Mouse (Mus musculus) ES-CJ7 (cell line): ENCODE measurements around the gene Cmip.

Source experiments
- DNase-seq: peaks from one replicate; pipeline ENCODE4 v3.0.0; 2011; ENCODE audit warnings: low read depth, low spot score

Gene Cmip

GRCm38 (mm10) chr8:117347556-117347955, 90.7 kb downstream of the Cmip start:
- DNase-seq: no peak

- DNase-seq: no peak
These were observed 92.0 kb downstream of the Cmip start for GRCm38 (mm10) chr8:117348718-117349394.

- no peak for DNase-seq
These were observed 92.7 kb downstream of the Cmip start for GRCm38 (mm10) chr8:117349541-117349940.

- DNase-seq: no peak
These were observed 95.2 kb downstream of the Cmip start for GRCm38 (mm10) chr8:117352098-117352497.

- no peak for DNase-seq
These were observed 98.4 kb downstream of the Cmip start for GRCm38 (mm10) chr8:117355111-117355831.

- DNase-seq: no peak
These were observed 99.3 kb downstream of the Cmip start for GRCm38 (mm10) chr8:117356109-117356672.

- DNase-seq: no peak
These were observed 100.9 kb downstream of the Cmip start for GRCm38 (mm10) chr8:117357491-117358467.

GRCm38 (mm10) chr8:117360172-117360930, 103.5 kb downstream of the Cmip start:
- DNase-seq: no peak

- DNase-seq: no peak
These were observed 105.0 kb downstream of the Cmip start for GRCm38 (mm10) chr8:117361595-117362437.

- no peak for DNase-seq
These were observed 105.5 kb downstream of the Cmip start for GRCm38 (mm10) chr8:117362438-117362726.

- DNase-seq: no peak
These were observed 106.4 kb downstream of the Cmip start for GRCm38 (mm10) chr8:117363291-117363690.

GRCm38 (mm10) chr8:117364374-117365160, 107.7 kb downstream of the Cmip start:
- DNase-seq: no peak

- DNase-seq: no peak
These were observed 109.6 kb downstream of the Cmip start for GRCm38 (mm10) chr8:117366475-117366874.

- DNase-seq: no peak
These were observed 110.6 kb downstream of the Cmip start for GRCm38 (mm10) chr8:117367441-117367840.

GRCm38 (mm10) chr8:117368781-117369180, 111.9 kb downstream of the Cmip start:
- DNase-seq: no peak

- DNase-seq: peak; percentile 80
These were observed 113.1 kb downstream of the Cmip start for GRCm38 (mm10) chr8:117370009-117370408.

- no peak for DNase-seq
These were observed 114.3 kb downstream of the Cmip start for GRCm38 (mm10) chr8:117371189-117371588.

GRCm38 (mm10) chr8:117372070-117372469, 115.2 kb downstream of the Cmip start:
- peak; percentile 32 for DNase-seq

- no peak for DNase-seq
These were observed 116.2 kb downstream of the Cmip start for GRCm38 (mm10) chr8:117373001-117373428.
